Mouse (Mus musculus) embryonic stem cell, embryonic (primary cell): ENCODE measurements at regions not wholly inside any gene's neighbourhood (a gene's known extent, or its start where the extent isn't known, plus 50 kb on each side); places are given as distances from the start of the nearest gene placed in this dataset.

Experiments
- CTCF ChIA-PET, 4 experiments: fragments of 300-600 bp in 2 of 4; fragments of 350-600 bp in 2 of 4; sonication (Branson Sonifier 250); formaldehyde crosslinking; loops; one replicate each; lab custom pipeline; 2022; ENCODE audit warnings: inconsistent platforms in 2 of 4; lab: Charles Lee
- POLR2A ChIA-PET, 4 experiments: fragments of 300-600 bp in 2 of 4; fragments of 350-600 bp in 2 of 4; sonication (Branson Sonifier 250); formaldehyde crosslinking; loops; one replicate each; lab custom pipeline; 2022; ENCODE audit warnings: antibody characterized with exemption in 4 of 4, inconsistent platforms in 1 of 4; lab: Charles Lee

GRCm38 (mm10) chr7:134612175-134612633 lies 58.2 kb upstream of the Dock1 start:
- POLR2A ChIA-PET: no interaction called here
- CTCF ChIA-PET: interaction anchor here in 1 of 4 experiments (0.6 kb wide), 1 partner anchor 85 kb away, joined by 4 read pairs; no protein-coding TSS in a partner anchor

- ChIA-PET POLR2A (no interaction called here), CTCF (no interaction called here)
Observed at GRCm38 (mm10) chr7:134619220-134619975, 51.1 kb upstream of the Dock1 start.

DNA sequence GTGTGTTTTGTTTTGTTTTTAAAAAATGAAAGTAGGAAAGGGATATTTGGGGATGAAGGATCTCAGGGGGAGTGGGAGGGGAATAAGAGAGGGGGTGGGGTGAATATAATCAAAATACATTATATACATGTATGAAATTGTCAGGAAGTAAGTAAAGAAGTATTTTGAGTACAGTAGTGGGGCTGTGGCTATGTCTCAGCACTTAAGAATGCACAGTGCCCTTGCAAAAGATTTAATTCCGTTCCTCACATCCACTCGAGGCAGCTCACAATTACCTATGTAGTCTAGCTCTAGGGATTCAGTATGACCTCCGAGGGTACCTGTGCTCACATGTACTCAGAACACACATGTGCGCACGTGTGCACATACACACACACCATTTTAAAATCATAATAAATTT lies 50.4 kb upstream of the Dock1 start:
- CTCF ChIA-PET: no interaction called here
- POLR2A ChIA-PET: no interaction called here
